Mouse (Mus musculus) intestine, embryonic 14.5 days (tissue): ENCODE results near the gene Igfbp7. TPM values are rescaled to one million over a fixed set of nuclear protein-coding genes. Genes with fewer than 3 reads are reported as not detected.
A peak's percentile ranks its signal among the peaks of the same experiment; 100 is the strongest.

Experiments used
- ATAC-seq: fragments of 200-750 bp; cut with Nextera tagmentation; replicated peaks from 2 replicates; pipeline ENCODE4 v1.8.0; 2017; ENCODE audit warnings: low read depth, moderate number of reproducible peaks, moderate TSS enrichment, moderate library complexity; ENCODE audit not compliant: low FRiP score, low TSS enrichment
- DNase-seq: peaks from one replicate; pipeline ENCODE4 v3.0.0-alpha.2; 2018; ENCODE audit warnings: low spot score
- H3K27ac ChIP-seq: fragments of 300-500 bp; sonication (generic); 2 replicates; pipeline ENCODE4 v1.5.1; 2014; ENCODE audit warnings: low read depth, mild to moderate bottlenecking, control low read depth
- H3K27me3 ChIP-seq: fragments of 300-500 bp; sonication (generic); replicated peaks from 2 replicates; pipeline ENCODE4 v1.6.1; 2014; ENCODE audit warnings: low read length, control low read depth; ENCODE audit not compliant: control insufficient read depth, insufficient read depth
- H3K36me3 ChIP-seq: fragments of 300-500 bp; sonication (generic); 2 replicates; pipeline ENCODE4 v1.6.1; 2014; ENCODE audit warnings: low read length, control low read depth; ENCODE audit not compliant: control insufficient read depth, insufficient read depth
- H3K4me1 ChIP-seq: fragments of 300-500 bp; sonication (generic); replicated peaks from 2 replicates; pipeline ENCODE4 v1.6.1; 2014; ENCODE audit warnings: low read length, control low read depth, mixed read lengths; ENCODE audit not compliant: control insufficient read depth, insufficient read depth
- H3K4me2 ChIP-seq: fragments of 300-500 bp; sonication (generic); 2 replicates; pipeline ENCODE4 v1.6.1; 2014; ENCODE audit warnings: low read length
- H3K4me3 ChIP-seq: fragments of 300-500 bp; sonication (generic); 2 replicates; pipeline ENCODE4 v1.5.1; 2014; ENCODE audit warnings: low read depth, low read length, control low read depth, mixed read lengths
- H3K9ac ChIP-seq: fragments of 300-500 bp; sonication (generic); 2 replicates; pipeline ENCODE4 v1.6.1; 2014; ENCODE audit warnings: mild to moderate bottlenecking, low read length
- H3K9me3 ChIP-seq: fragments of 300-500 bp; sonication (generic); 2 replicates; pipeline ENCODE4 v1.6.1; 2016; ENCODE audit warnings: low read length, control low read depth; ENCODE audit not compliant: control insufficient read depth
- WGBS: fragments of 180-500 bp; shearing (Covaris S2); extraction: QIAGEN DNeasy Blood & Tissue Kit; methylation state at CpG from one replicate; pipeline ENCODE4 v1.1.7; 2014; 5-methylcytosine and 5-hydroxymethylcytosine counted together
- polyA plus RNA-seq: library from polyadenylated mRNA; unstranded; fragments of >200 nt; fragmentation: Nextera tagmentation; extraction: Ambion mirVana; gene quantifications from 2 replicates; pipeline ENCODE4 v1.2.1, GENCODE M21; 2014

Gene Igfbp7
- polyA plus RNA-seq, 1 experiment from 2014 or later = 57.9 TPM

DNA sequence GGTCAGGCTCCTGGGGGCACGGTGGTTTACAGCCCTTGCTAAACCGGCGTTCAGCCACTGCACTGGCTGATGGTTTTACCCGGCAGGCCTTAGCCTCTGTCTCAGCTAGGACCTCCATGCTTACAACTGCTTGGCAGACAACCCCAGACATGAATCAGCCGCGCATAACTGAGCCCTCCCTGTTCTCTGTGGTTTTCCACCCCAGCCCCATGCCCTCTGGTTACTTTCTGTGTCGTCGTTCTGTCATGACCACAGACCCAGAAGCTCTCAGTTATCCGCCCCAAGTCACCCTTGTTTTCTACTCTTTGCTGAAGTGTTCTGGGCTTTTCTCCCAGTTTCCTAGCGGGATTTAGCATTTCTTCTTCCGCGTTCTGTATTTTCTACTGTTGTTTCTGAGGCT, 40.2 kb downstream of the Igfbp7 start:
- Histone ChIP-seq H3K4me3 (no peak overlapping the region), H3K9me3 (no peaks in the 10 kb centered on the region), H3K9ac (no peak overlapping the region), H3K4me1 (peaks cover 20% of the 10 kb centered on the region), H3K27ac (no peak overlapping the region), H3K4me2 (no peak overlapping the region), H3K36me3 (no peaks in the 10 kb centered on the region), H3K27me3 (no peaks in the 10 kb centered on the region)
- ATAC-seq = no peak
- peak; percentile 50 for DNase-seq
- WGBS = 57% methylated on average over 12 of the region's 12 CpGs

DNA sequence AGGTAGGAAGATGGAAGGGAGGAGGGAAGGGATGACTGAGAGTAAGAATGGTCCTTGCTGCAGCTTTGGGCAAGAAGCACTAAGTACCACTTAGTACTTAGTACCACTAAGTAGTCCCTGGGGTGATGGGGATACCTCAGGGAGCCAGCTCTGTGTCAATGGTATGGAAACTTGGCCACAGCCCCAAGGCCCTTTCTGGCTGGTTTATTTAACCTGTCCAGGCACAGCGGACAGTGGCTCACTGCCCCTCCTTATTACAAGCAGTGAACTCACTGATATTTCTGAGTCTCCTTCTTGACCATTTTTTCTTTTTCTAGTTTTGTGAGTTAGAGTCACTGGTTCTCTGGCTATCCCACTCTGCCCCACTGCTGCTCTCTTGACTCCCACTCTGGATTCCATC, 40.7 kb downstream of the Igfbp7 start:
- DNase-seq = no peak
- no peak overlapping the region for H3K9ac ChIP-seq
- ATAC-seq = no peak
- no peaks in the 10 kb centered on the region for H3K9me3 ChIP-seq
- no peak overlapping the region for H3K4me2 ChIP-seq
- no peaks in the 10 kb centered on the region for H3K36me3 ChIP-seq
- H3K27ac ChIP-seq = no peak overlapping the region
- 92% methylated on average over 1 of the region's 1 CpGs for WGBS
- peaks cover 20% of the 10 kb centered on the region for H3K4me1 ChIP-seq
- H3K4me3 ChIP-seq = no peak overlapping the region
- H3K27me3 ChIP-seq = no peaks in the 10 kb centered on the region

DNA sequence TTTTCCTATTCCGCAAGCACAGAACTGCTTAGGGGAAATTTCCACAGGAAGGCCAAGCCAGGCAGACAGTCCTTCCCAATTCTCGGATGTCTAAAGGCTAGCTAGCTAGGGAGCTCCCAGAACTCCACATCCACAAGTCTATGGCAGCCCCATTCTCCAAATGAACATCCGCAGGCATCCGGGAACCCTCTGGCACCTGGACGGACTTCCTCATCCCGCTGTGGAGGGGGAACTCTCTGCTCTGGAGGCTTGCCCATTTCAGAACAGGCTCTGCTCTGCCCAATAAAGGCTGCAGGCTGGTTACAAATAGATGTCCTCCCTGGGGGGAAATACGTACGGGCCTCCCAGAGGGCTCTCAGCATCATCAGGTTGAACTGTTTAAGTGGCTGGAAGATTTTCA, 41.5 kb downstream of the Igfbp7 start:
- H3K4me3 ChIP-seq = no peak overlapping the region
- no peak overlapping the region for H3K4me2 ChIP-seq
- 87% methylated on average over 8 of the region's 8 CpGs for WGBS
- ATAC-seq (no peak), DNase-seq (peak; percentile 43)
- H3K9ac ChIP-seq = no peak overlapping the region
- no peaks in the 10 kb centered on the region for H3K36me3 ChIP-seq
- H3K27me3 ChIP-seq = no peaks in the 10 kb centered on the region
- H3K9me3 ChIP-seq = no peaks in the 10 kb centered on the region
- H3K27ac ChIP-seq = no peak overlapping the region
- H3K4me1 ChIP-seq = peaks cover 20% of the 10 kb centered on the region

DNA sequence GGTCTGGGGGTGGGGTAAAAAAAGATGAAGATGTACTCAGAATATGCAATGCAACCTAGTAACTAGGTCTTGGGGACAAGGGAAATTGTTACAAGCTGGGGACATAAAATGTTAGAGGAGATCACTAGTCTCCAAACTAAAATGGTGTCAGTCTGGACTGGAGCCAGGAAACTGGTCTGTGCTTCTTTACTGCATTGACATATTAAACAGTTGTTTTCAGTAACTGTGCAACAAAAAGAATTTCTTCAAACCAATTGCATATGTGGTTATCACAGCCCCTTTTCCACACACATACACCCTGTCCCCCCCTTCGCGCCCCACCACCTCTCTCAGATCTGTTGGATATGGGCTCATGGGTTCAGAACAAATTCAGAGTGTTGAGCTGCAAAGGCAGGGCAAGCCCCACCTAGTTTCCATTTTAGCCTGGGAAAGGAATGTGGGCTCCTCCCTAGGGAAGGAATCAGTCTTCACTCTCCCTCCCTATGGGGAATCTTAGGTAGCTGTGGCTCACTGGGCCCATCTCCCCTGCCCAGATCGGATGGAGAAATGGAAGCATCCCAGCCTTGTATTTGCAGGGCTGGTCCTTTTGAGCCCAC, 43.3 kb downstream of the Igfbp7 start:
- Histone ChIP-seq H3K27ac (no peak overlapping the region; the same call in 1 of the 2 replicates), H3K9me3 (no peaks in the 10 kb centered on the region), H3K36me3 (no peaks in the 10 kb centered on the region), H3K27me3 (no peaks in the 10 kb centered on the region), H3K4me1 (peaks cover 20% of the 10 kb centered on the region), H3K9ac (no peak overlapping the region), H3K4me3 (no peak overlapping the region), H3K4me2 (no peak overlapping the region)
- ATAC-seq (no peak), DNase-seq (peak; percentile 51)
- 88% methylated on average over 3 of the region's 3 CpGs for WGBS

GRCm38 (mm10) chr5:77363650-77364049, 44.2 kb downstream of the Igfbp7 start:
- Histone ChIP-seq H3K4me1 (peaks cover 21% of the 10 kb centered on the region), H3K36me3 (no peaks in the 10 kb centered on the region), H3K9me3 (no peaks in the 10 kb centered on the region), H3K27me3 (no peaks in the 10 kb centered on the region), H3K27ac (no peak overlapping the region), H3K4me2 (no peak overlapping the region), H3K4me3 (no peak overlapping the region), H3K9ac (no peak overlapping the region)
- DNase-seq (peak; percentile 40), ATAC-seq (no peak)
- WGBS = 80% methylated on average over 6 of the region's 6 CpGs

DNA sequence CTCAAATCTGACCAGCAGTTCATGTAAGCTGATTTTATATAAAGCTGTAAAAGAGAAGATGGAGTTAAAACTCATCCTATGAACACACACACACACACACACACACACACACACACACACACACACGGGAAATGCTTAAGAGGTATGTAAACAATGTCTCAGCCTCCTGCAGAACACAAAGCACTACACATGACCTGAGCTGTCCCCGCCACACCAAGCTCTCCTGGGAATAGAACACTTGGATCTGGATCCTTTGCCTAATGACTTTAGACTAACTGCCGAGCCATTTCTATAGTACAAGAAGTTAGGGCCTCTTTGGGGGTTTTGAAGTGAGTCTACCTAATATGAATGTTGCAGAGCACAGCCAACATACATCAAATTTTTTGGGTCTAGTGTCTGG, 45.7 kb downstream of the Igfbp7 start:
- Histone ChIP-seq H3K4me3 (no peak overlapping the region), H3K36me3 (no peaks in the 10 kb centered on the region), H3K27ac (no peak overlapping the region), H3K9ac (no peak overlapping the region), H3K9me3 (no peaks in the 10 kb centered on the region), H3K27me3 (no peaks in the 10 kb centered on the region), H3K4me1 (peaks cover 20% of the 10 kb centered on the region), H3K4me2 (no peak overlapping the region)
- ATAC-seq = no peak
- WGBS = 41% methylated on average over 3 of the region's 3 CpGs
- DNase-seq = no peak

DNA sequence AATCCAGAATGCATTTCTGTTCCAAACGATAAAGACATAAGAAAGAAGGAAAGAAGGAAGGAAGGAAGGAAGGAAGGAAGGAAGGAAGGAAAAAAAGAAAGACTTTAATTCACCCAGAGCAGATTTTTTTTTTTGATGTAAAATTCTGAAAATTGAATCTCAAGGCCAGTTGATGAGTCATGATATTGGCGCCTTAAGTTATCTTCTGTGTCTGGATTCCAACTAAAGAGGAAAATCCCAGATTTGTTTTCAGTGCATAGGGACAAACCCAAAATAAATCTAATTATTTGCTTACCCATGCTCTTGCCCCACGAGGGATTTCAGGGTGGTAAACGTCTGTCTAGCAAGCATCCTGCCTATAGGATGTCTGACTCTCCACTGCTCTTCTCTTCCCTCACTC, 46.8 kb downstream of the Igfbp7 start:
- Histone ChIP-seq H3K36me3 (no peaks in the 10 kb centered on the region), H3K4me3 (no peak overlapping the region), H3K9ac (no peak overlapping the region), H3K27ac (no peak overlapping the region), H3K4me1 (peaks cover 20% of the 10 kb centered on the region), H3K4me2 (no peak overlapping the region), H3K27me3 (no peaks in the 10 kb centered on the region), H3K9me3 (no peaks in the 10 kb centered on the region)
- DNase-seq (no peak), ATAC-seq (no peak)
- 57% methylated on average over 4 of the region's 4 CpGs for WGBS

GRCm38 (mm10) chr5:77359971-77360370, 47.9 kb downstream of the Igfbp7 start:
- Histone ChIP-seq H3K9ac (no peak overlapping the region), H3K4me2 (no peak overlapping the region), H3K36me3 (no peaks in the 10 kb centered on the region), H3K4me3 (no peak overlapping the region), H3K27me3 (no peaks in the 10 kb centered on the region), H3K4me1 (peaks cover 26% of the 10 kb centered on the region), H3K9me3 (no peaks in the 10 kb centered on the region), H3K27ac (no peak overlapping the region)
- no peak for ATAC-seq
- WGBS = 84% methylated on average over 4 of the region's 4 CpGs
- no peak for DNase-seq

DNA sequence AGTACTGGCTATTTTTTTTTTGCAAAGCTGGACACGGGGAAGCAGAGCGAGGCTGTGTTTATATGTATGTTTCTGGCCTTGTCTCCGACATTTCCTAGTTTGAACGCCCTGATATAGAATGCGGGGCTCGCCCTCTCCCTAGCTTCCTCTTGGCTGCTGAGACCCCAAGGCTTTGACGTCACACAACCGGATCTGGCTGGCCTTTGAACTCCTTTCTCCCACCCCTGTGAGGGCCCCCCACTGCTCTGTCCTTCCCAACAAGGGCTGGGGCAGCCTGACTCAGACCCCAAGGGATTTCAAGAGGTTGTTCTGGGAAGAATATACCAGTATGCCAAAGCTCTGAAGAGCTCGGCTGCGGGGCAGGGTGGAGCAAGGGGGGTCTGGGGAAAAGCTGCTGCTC, 49.5 kb downstream of the Igfbp7 start:
- Histone ChIP-seq H3K4me2 (peak overlapping the region; percentile 61), H3K9ac (peak overlapping the region; percentile 44), H3K27me3 (no peaks in the 10 kb centered on the region), H3K36me3 (no peaks in the 10 kb centered on the region), H3K4me1 (peaks cover 20% of the 10 kb centered on the region), H3K27ac (peak overlapping the region; percentile 82), H3K4me3 (peak overlapping the region; percentile 30), H3K9me3 (no peaks in the 10 kb centered on the region)
- ATAC-seq (peak; percentile 57), DNase-seq (peak; percentile 84)
- 3% methylated on average over 10 of the region's 10 CpGs for WGBS
